Mouse (Mus musculus): ENCODE data around the gene Actn4.
"Not testable (repeated sequence)": the region's sequence is repeated elsewhere in the genome, so short reads cannot be mapped to it uniquely, and the experiment has no call there.

Gene Actn4

DNA sequence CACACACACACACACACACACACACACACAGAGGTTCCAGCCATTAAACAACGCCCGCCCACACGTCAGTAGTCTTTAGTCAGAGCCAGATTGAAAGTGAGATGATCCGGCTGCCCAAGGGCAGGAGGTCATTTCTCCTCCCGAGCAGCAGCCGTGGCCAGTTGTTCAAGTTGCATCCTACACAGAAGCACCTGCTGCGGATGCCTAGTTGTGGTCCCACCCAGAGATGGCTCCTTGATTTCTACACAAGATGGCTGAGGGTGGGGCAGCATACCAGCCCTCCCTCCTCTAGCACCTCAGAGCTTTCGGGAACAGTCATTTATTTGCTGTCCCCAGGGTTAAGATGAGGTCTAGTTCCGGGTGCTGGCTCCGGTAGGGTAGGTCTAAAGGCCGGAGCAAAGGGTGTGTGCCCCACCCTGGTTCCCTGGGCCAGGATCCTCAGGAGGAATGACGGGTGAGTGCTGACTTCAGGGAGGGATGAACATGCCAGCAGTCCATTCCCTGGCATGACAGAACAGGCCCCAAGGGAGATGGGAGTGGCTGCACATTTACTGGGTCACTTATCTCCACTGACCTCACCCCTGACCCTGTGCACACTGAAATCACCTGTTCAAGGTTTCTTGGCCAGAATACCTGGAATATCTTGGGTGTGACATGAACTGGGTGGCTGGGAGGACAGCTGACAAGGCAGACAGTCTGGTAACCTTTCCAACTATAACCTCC lies 7.7 kb upstream of the Actn4 start:
- DNase-seq (ENCODE audit: low read depth, low spot score), result no peak

DNA sequence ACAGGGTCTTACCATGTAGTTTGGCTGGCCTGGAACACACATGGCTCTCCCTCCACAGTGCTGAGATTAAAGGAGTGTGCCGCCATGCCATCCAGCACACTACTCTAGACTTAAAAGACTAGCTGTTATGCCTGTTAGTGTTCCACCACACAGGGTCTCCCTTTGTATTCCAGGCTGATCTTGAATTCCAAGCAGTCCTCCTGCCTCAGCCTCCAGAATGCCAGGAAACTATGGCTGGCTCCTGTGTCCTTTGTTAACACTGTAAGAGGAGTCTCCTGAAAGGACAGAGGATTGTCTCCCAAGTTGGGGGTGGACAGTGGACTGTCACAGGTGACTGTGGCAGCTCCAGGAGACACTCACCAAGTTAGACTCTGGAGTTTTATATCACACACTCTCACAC lies 7.1 kb upstream of the Actn4 start:
- DNase-seq (ENCODE audit: low read depth, low spot score), result no peak

DNA sequence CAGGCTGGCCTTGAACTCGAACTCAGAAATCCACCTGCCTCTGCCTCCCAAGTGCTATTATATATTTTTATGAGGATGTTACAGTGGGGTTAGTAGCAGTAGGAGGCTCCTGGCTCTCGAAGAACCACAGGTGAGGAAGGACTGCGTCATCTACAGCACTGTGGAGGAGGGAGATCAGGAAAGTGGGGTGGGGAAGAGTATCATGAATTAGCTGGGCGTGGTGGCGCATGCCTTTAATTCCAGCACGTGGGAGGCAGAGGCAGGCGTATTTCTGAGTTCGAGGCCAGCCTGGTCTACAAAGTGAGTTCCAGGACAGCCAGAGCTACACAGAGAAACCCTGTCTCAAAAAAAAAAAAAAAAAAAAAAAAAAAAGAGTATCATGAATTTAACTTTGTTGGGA lies 6.0 kb upstream of the Actn4 start:
- not testable (repeated sequence) for DNase-seq (ENCODE audit: low read depth, low spot score)

- no peak for DNase-seq (ENCODE audit: low read depth, low spot score)
These were observed 4.8 kb upstream of the Actn4 start for GRCm38 (mm10) chr7:28966751-28967505.

GRCm38 (mm10) chr7:28966181-28966580 lies 4.0 kb upstream of the Actn4 start:
- no peak for DNase-seq (ENCODE audit: low read depth, low spot score)

DNA sequence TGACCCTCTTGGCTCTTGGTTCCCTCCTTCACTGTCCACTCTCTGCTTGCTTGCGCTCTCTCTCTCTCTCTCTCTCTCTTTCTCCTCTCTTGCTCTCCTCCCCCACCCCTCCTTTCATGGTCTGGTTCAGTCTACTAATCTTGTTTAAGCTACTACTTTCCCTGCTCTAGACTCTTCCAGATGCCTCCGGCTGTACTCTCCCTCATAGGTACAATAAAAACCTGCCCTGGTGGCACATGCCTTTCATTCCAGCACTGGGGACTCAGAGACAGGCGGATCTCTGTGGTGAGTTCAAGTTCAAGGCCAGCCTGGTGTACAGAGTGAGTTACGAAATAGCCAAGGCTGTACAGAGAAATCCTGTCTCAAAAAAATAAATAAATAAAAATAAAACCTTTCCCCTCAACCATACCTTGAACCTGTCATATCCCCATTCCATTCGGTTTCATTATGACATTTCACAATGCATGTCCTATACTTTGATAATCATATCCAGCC lies 3.3 kb upstream of the Actn4 start:
- no peak for DNase-seq (ENCODE audit: low read depth, low spot score)

- no peak for DNase-seq (ENCODE audit: low read depth, low spot score)
These were observed 1.3 kb upstream of the Actn4 start for GRCm38 (mm10) chr7:28963399-28963923.

- DNase-seq (ENCODE audit: low read depth, low spot score), result no peak
These were observed 585 bp downstream of the Actn4 start for GRCm38 (mm10) chr7:28961584-28961926.

DNA sequence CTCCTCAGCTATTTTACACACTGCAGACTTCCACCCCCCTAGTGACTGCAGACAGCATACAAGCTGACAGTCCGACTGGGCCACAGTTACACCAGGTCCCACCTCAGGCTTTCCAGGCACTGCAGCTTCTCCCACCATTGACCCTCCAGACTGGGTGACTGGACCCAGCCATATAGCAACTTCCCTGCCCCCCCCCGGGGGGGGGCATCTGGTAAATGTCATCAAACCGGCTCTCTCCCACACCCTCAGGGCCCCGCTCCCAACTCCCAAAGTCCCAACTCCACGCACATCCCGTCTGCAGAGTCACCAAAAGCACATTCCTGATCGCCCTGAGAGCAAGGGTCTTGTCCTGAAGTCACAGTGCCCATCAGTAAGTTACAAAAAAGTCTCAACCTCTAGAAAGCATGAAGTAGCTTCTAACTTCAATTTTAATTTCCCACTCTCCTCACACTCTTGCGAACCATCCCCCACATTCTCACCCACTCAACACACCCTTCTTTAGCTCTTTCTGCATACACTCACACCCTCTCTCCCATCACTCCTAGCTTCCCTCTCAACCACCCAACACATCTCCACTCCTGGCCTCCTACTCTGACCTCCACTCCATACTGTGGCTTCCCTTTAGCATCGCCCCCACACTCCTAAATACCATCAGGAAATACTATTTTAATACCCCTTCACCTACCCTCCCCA lies 1.6 kb downstream of the Actn4 start:
- DNase-seq (ENCODE audit: low read depth, low spot score), result peak; percentile 74

- DNase-seq (ENCODE audit: low read depth, low spot score), result no peak
These were observed 2.6 kb downstream of the Actn4 start for GRCm38 (mm10) chr7:28959505-28960045.

- DNase-seq (ENCODE audit: low read depth, low spot score), result no peak
These were observed 3.4 kb downstream of the Actn4 start for GRCm38 (mm10) chr7:28958770-28959169.

DNA sequence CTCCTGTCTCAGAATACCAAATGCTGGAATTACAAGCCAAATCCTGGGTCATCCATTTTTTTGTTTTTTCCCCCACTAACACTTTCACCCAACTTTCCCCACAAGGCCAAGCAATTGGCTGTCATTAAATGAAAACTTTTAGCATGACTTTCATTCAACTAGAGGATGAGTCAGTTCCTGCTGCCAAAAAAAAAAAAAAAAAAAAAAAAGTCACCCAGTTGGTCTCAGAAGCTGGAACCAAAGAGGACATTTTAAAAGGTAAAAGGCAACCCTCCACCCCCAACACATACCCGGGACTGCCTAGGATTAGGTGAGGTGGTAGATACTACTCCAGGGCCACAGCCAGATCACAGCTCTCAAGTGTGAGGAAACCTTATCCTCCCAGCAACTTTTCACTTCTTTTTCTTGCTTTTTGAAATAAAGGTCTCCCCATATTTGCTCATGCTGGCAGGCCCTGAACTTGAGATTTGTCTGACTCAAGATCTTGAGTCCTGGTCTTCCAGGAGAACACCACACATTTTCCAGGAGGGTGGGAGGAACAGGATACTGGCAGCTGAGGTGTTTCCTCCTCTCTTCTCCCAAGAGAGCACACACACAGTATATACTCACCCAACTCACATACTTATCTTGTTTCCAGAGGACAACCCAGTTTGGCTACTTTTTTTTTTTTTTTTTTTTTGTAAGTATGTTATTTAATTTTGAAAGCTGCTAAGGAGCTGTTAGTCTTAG lies 4.0 kb downstream of the Actn4 start:
- DNase-seq (ENCODE audit: low read depth, low spot score), result peak; percentile 71

DNA sequence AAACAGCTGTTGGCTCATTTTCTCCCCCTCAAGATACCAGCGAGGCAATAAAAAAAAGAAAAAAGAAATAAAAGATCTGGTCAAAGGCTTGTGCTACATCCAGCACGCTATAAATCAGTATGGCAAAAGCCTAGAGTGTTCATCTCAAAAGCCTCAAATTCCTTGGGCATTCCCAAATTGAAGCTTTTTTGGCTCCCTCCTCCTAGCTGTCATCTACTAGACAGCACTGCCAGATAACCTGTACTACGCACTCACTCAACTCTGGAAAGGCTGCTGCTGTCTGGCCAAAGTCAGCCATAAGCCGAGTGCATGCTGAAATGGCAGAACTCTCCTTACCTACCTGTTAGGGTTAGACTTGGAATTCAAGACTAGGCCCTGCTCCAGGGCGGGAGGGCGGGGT lies 4.9 kb downstream of the Actn4 start:
- DNase-seq (ENCODE audit: low read depth, low spot score), result no peak

GRCm38 (mm10) chr7:28956270-28956669 lies 5.9 kb downstream of the Actn4 start:
- no peak for DNase-seq (ENCODE audit: low read depth, low spot score)

DNA sequence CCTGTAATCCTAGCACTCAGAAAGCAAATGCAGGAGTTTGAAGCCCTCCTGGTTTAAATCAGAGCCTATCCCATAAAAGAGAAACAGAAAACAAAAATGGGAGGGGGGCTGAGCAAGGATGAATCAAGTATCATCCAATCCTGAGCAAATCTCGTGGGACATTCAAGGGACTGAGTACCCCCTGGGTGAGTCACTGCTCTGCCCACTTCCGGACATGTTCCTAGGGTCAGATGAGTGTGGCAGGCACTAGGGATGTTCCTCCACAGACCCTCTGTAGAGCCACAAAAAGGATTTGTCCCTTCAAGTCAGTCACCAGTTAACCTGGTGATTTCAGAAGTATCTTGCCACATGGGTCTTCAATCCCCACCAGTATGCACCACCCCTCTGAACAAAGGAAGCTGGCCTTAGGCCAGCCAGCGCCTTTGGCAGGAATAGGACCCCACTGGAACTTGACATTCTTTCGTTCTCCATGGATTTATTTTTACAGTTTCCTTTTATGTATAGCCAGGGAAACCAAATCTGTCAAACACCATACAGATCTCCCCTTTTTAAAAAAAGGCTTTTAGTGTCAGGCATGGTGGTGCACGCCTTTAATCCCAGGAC lies 6.7 kb downstream of the Actn4 start:
- no peak for DNase-seq (ENCODE audit: low read depth, low spot score)

DNA sequence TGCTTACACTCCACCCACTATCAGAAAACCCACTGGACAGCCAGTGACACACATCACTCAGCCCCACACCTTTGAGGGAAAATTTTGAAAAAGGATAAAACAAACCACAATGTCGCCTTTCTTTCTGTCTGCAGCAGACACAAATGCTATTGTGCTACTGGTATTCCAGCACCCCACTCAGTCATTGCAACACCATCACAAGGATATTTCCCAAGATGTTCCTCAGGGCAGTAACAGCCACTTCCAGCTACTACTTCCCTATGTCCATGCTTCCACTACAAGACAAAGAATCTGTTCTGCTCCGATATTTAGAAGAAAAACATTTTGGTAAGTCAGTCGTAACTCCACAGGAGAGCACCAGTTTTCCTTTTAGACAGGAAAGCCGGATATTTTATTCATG lies 7.4 kb downstream of the Actn4 start:
- DNase-seq (ENCODE audit: low read depth, low spot score), result no peak

DNA sequence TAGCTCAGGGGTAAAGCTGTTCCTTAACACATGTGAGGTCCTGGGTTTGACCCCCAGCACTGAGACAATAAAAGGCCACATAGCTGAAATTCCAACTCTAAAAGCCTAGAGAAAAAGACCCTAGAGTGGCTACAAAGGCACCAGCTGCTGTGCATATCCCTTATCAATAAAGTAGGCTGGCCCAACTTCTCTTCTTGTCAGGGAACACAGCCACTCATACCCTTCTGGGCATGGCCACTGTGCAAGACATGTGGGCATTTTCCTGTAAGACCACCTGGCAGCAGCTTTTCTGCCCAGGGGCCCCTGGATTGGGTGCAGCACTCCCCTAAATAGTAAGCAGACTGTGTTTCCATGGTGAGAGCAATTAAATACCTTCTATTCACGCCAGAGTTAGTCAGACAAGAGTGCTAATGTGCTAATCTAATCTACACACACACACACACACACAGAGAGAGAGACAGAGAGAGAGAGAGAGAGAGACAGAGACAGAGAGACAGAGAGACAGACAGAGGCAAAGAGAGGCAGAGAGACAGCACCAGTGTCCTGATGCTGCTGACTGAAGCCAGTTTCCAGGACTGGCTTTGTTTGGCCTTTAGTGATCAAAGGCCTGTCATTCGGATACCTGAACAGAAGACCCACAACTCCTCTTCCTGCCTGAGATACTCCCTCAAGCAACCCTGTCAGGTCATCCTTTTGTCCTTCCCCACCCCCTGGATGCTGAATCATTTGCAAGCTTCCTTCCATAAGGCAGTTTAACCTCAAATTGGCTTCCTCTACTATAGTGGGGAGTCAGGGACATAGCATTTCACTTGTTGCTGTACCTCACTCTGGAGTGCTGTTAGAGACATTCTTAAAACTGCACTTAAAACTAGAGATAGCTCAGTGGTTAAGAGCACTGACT lies 8.4 kb downstream of the Actn4 start:
- DNase-seq (ENCODE audit: low read depth, low spot score), result peak; percentile 54

DNA sequence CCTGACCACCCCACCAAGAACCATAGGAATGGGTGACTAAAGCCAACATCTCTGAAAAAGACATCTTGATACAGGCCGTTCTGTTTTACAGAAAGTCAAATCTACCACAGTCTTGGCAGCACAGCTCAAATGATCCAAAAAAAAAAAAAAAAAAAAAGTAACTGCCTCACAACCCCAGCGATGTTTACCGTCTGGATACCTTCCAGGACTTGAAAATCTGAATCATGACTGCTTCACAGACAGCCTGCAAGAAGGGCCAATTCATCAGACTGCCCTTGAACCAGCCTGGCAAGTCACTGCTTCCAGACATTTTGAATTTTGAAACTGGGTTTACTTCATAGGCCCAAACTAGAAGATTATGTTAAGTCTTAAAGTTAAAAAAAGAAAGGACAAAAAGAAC lies 9.4 kb downstream of the Actn4 start:
- DNase-seq (ENCODE audit: low read depth, low spot score), result peak; percentile 78

DNA sequence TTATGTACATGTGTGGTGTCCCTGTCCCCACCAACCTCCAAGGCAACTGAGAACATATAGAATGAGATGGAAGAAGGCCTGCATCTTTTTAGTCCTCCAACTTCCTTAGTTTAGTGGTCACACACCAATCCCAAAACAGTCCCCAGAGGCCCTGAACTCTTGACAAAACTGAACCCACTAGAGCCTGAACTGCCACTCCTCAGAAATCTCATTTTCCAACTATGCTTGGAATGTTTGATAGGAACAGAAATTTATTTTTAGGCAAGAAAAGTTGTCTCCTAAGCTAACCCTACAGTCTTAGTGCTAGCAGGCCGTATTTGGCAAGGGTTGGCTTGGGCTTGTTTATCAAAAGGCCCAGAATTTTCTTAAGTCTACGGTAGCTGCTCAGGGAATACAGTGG lies 10.4 kb downstream of the Actn4 start:
- DNase-seq (ENCODE audit: low read depth, low spot score), result no peak
